Mouse (Mus musculus): ENCODE measurements around the gene Nr2f1. TPM values are rescaled to one million over a fixed set of nuclear protein-coding genes. Genes with fewer than 3 reads are reported as not detected.
A peak's percentile ranks its signal among the peaks of the same experiment; 100 is the strongest.

Gene Nr2f1
- polyA plus RNA-seq, 2 experiments: 1.6 to 16.6 TPM

GRCm38 (mm10) chr13:78208689-78209410 lies 9.3 kb upstream of the Nr2f1 start:
- H3K4me3 ChIP-seq (replicated peaks; ENCODE audit: low read length): no peak overlapping the region
- DNase-seq (ENCODE audit: low spot score) (no peak), ATAC-seq (ENCODE audit: low FRiP score, low read depth) (no peak)
- H3K9me3 ChIP-seq (ENCODE audit: control insufficient read depth, low read length): no peaks in the 10 kb centered on the region
- no peak overlapping the region for H3K4me2 ChIP-seq (replicated peaks; ENCODE audit: low read depth, low read length, severe bottlenecking)
- no peaks in the 10 kb centered on the region for H3K36me3 ChIP-seq (ENCODE audit: control insufficient read depth, insufficient read depth, low read length)
- H3K27me3 ChIP-seq (ENCODE audit: control insufficient read depth, insufficient read depth, low read length): peaks cover 80% of the 10 kb centered on the region
- no peak for TF ChIP-seq POLR2A (IDR thresholded peaks at IDR 0.05; ENCODE audit: borderline replicate concordance, extremely low read depth, insufficient read depth, insufficient read length)
- H3K4me1 ChIP-seq (ENCODE audit: control insufficient read depth, insufficient read depth, low read length): 0 out of 2 replicates have a peak, but pooled peaks cover 4% of the 10 kb centered on the region
- WGBS: 12% methylated on average over 14 of the region's 14 CpGs
- no peak overlapping the region for H3K9ac ChIP-seq (ENCODE audit: low read depth, low read length, severe bottlenecking)
- no peak overlapping the region for H3K27ac ChIP-seq (replicated peaks; ENCODE audit: low read depth, low read length)

DNA sequence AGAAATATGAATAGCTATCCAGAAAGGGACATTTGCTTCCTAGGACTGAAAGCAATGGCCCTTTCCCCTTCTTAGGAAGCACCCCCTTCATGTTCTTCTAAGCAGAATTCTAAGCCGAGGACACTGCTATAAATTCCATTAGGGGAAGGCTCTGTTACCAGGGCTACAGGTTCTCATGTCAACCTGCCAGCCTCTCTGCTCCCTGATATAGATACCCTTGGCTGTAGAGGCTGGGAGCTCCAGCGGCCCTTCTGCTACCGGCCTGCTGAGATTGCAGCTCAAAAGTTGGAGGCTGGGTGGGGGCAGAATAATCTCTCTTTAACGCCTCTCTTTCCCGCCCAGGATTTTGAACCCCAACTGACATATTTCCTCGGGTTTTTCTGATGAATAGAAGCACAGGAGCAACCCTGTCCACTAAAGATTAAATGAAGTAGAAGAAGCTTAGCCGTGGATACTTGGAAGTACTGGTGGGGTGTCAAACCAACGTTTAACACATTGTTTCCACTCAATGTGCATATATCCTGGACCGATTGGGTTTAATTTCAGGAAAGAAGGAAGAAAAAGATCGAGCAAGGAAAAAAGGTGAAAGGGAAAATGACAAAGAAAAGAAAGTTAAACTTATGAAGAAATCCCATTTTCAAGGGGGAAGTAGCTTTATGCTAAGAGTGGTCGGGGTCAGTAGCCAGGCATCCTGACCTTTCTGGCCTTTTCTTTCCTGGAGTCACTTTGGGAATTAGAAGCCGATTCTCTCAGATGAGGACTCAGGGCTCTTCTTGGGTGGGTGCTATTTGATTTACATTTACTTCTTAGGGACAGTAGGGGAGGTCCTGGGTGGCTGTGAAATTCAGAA lies 8.5 kb upstream of the Nr2f1 start:
- ATAC-seq (ENCODE audit: low FRiP score, low read depth): no peak
- no peak for DNase-seq (ENCODE audit: low spot score)
- no peak overlapping the region for H3K4me3 ChIP-seq (replicated peaks; ENCODE audit: low read length)

DNA sequence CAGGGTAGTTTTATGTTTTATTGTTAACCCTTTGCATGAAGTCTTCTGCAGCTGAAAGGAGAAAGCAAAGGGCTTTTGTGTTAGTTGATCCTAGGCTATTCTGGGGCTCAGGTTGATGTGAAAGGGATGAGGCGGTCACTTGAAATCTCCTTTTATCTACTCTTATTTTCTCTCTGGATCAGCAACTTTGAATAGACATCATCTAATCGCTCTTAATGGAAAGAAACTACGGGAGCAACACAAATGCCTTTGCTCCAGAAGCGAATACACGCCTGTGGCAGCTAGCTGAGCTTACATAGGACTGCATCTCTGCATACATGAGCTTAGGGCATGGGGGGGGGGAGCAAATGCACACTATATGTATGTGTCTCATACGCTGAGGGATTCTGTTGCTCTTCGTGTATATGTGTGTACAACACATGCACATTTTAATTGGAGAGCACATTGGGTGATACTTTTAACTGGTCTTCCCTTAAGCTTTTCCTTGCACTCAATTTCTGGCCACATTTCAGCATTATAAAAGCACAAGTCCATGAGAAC lies 7.4 kb upstream of the Nr2f1 start:
- Histone ChIP-seq H3K4me2 (replicated peaks; ENCODE audit: low read depth, low read length, severe bottlenecking) (no peak overlapping the region), H3K4me3 (replicated peaks; ENCODE audit: low read length) (no peak overlapping the region), H3K27ac (replicated peaks; ENCODE audit: low read depth, low read length) (no peak overlapping the region), H3K9me3 (ENCODE audit: control insufficient read depth, low read length) (no peaks in the 10 kb centered on the region), H3K9ac (ENCODE audit: low read depth, low read length, severe bottlenecking) (no peak overlapping the region), H3K27me3 (ENCODE audit: control insufficient read depth, insufficient read depth, low read length) (peaks cover 85% of the 10 kb centered on the region), H3K36me3 (ENCODE audit: control insufficient read depth, insufficient read depth, low read length) (no peaks in the 10 kb centered on the region), H3K4me1 (ENCODE audit: control insufficient read depth, insufficient read depth, low read length) (0 out of 2 replicates have a peak, but pooled peaks cover 8% of the 10 kb centered on the region)
- DNase-seq (ENCODE audit: low spot score) (no peak), ATAC-seq (ENCODE audit: low FRiP score, low read depth) (no peak)
- TF ChIP-seq POLR2A (IDR thresholded peaks at IDR 0.05; ENCODE audit: borderline replicate concordance, extremely low read depth, insufficient read depth, insufficient read length): no peak
- WGBS: 44% methylated on average over 7 of the region's 7 CpGs

More for the DNA sequence above, 8.5 kb upstream of the Nr2f1 start:
- Histone ChIP-seq H3K9ac (ENCODE audit: low read depth, low read length, severe bottlenecking) (no peak overlapping the region), H3K9me3 (ENCODE audit: control insufficient read depth, low read length) (no peaks in the 10 kb centered on the region), H3K27ac (replicated peaks; ENCODE audit: low read depth, low read length) (no peak overlapping the region), H3K4me1 (ENCODE audit: control insufficient read depth, insufficient read depth, low read length) (0 out of 2 replicates have a peak, but pooled peaks cover 4% of the 10 kb centered on the region), H3K27me3 (ENCODE audit: control insufficient read depth, insufficient read depth, low read length) (peaks cover 87% of the 10 kb centered on the region), H3K4me2 (replicated peaks; ENCODE audit: low read depth, low read length, severe bottlenecking) (no peak overlapping the region), H3K36me3 (ENCODE audit: control insufficient read depth, insufficient read depth, low read length) (no peaks in the 10 kb centered on the region)
- WGBS: 8% methylated on average over 12 of the region's 12 CpGs
- no peak for TF ChIP-seq POLR2A (IDR thresholded peaks at IDR 0.05; ENCODE audit: borderline replicate concordance, extremely low read depth, insufficient read depth, insufficient read length)

- Histone ChIP-seq H3K4me3 (replicated peaks; ENCODE audit: low read length) (no peak overlapping the region), H3K9ac (ENCODE audit: low read depth, low read length, severe bottlenecking) (no peak overlapping the region), H3K4me2 (replicated peaks; ENCODE audit: low read depth, low read length, severe bottlenecking) (no peak overlapping the region), H3K27ac (replicated peaks; ENCODE audit: low read depth, low read length) (no peak overlapping the region), H3K36me3 (ENCODE audit: control insufficient read depth, insufficient read depth, low read length) (no peaks in the 10 kb centered on the region), H3K4me1 (ENCODE audit: control insufficient read depth, insufficient read depth, low read length) (0 out of 2 replicates have a peak, but pooled peaks cover 8% of the 10 kb centered on the region), H3K27me3 (ENCODE audit: control insufficient read depth, insufficient read depth, low read length) (peaks cover 81% of the 10 kb centered on the region), H3K9me3 (ENCODE audit: control insufficient read depth, low read length) (no peaks in the 10 kb centered on the region)
- no peak for DNase-seq (ENCODE audit: low spot score)
- ATAC-seq (ENCODE audit: low FRiP score, low read depth): no peak
- no peak for TF ChIP-seq POLR2A (IDR thresholded peaks at IDR 0.05; ENCODE audit: borderline replicate concordance, extremely low read depth, insufficient read depth, insufficient read length)
Measured at GRCm38 (mm10) chr13:78205426-78205825, 5.9 kb upstream of the Nr2f1 start.

- WGBS: under 1% methylated on average over 21 of the region's 37 CpGs
- no peaks in the 10 kb centered on the region for H3K9me3 ChIP-seq (ENCODE audit: control insufficient read depth, low read length)
- ATAC-seq (ENCODE audit: low FRiP score, low read depth): no peak
- H3K9ac ChIP-seq (ENCODE audit: low read depth, low read length, severe bottlenecking): peak overlapping the region; percentile 51
- DNase-seq (ENCODE audit: low spot score): no peak
- no peaks in the 10 kb centered on the region for H3K36me3 ChIP-seq (ENCODE audit: control insufficient read depth, insufficient read depth, low read length)
- 0 out of 2 replicates have a peak, but pooled peaks cover 6% of the 10 kb centered on the region for H3K4me1 ChIP-seq (ENCODE audit: control insufficient read depth, insufficient read depth, low read length)
- peaks cover 70% of the 10 kb centered on the region for H3K27me3 ChIP-seq (ENCODE audit: control insufficient read depth, insufficient read depth, low read length)
- H3K4me2 ChIP-seq (replicated peaks; ENCODE audit: low read depth, low read length, severe bottlenecking): peak overlapping the region; percentile 91
- no peak for TF ChIP-seq POLR2A (IDR thresholded peaks at IDR 0.05; ENCODE audit: borderline replicate concordance, extremely low read depth, insufficient read depth, insufficient read length)
- H3K4me3 ChIP-seq (replicated peaks; ENCODE audit: low read length): peak overlapping the region; percentile 49
- H3K27ac ChIP-seq (replicated peaks; ENCODE audit: low read depth, low read length): no peak overlapping the region
Measured at GRCm38 (mm10) chr13:78203348-78204061, 3.9 kb upstream of the Nr2f1 start.
